Mouse (Mus musculus) liver, embryonic 16.5 days (tissue): Measurements from ENCODE around the gene Gm12184. TPM values are rescaled to one million over a fixed set of nuclear protein-coding genes. Genes with fewer than 3 reads are reported as not detected.

Experiments used
- ATAC-seq: fragments of 200-750 bp; cut with Nextera tagmentation; 2 replicates; pipeline ENCODE4 v1.8.0; 2017; ENCODE audit warnings: low read depth, mild to moderate bottlenecking, moderate number of reproducible peaks, moderate library complexity
- H3K27ac ChIP-seq: fragments of 300-500 bp; sonication (generic); 2 replicates; pipeline ENCODE4 v1.5.1; 2014; ENCODE audit warnings: mild to moderate bottlenecking, low read length
- H3K27me3 ChIP-seq: fragments of 300-500 bp; sonication (generic); 2 replicates; pipeline ENCODE4 v1.6.1; 2014; ENCODE audit warnings: low read depth, low read length, mixed read lengths; ENCODE audit not compliant: control insufficient read depth, insufficient read depth
- H3K36me3 ChIP-seq: fragments of 300-500 bp; sonication (generic); 2 replicates; pipeline ENCODE4 v1.6.1; 2014; ENCODE audit warnings: mild to moderate bottlenecking; ENCODE audit not compliant: control insufficient read depth, insufficient read depth
- H3K4me1 ChIP-seq: fragments of 300-500 bp; sonication (generic); 2 replicates; pipeline ENCODE4 v1.6.1; 2014; ENCODE audit warnings: low read depth, low read length, mixed read lengths; ENCODE audit not compliant: control insufficient read depth
- H3K4me2 ChIP-seq: fragments of 300-500 bp; sonication (generic); 2 replicates; pipeline ENCODE4 v1.6.1; 2014; ENCODE audit warnings: low read depth, low read length, mixed read lengths
- H3K4me3 ChIP-seq: fragments of 300-500 bp; sonication (generic); 2 replicates; pipeline ENCODE4 v1.5.1; 2014; ENCODE audit warnings: low read depth, mild to moderate bottlenecking, low read length
- H3K9ac ChIP-seq: fragments of 300-500 bp; sonication (generic); 2 replicates; pipeline ENCODE4 v1.6.1; 2014; ENCODE audit warnings: low read depth, low read length
- H3K9me3 ChIP-seq: fragments of 300-500 bp; sonication (generic); replicated peaks from 2 replicates; pipeline ENCODE4 v1.6.1; 2016; ENCODE audit warnings: low read length; ENCODE audit not compliant: control insufficient read depth
- WGBS: fragments of 180-500 bp; shearing (Covaris S2); extraction: QIAGEN DNeasy Blood & Tissue Kit; methylation state at CpG from one replicate; pipeline ENCODE4 v1.1.7; 2014; ENCODE audit not compliant: insufficient replicate concordance; 5-methylcytosine and 5-hydroxymethylcytosine counted together
- polyA plus RNA-seq: library from polyadenylated mRNA; unstranded; fragments of >200 nt; fragmentation: Nextera tagmentation; extraction: Ambion mirVana; gene quantifications from 2 replicates; pipeline ENCODE4 v1.2.1, GENCODE M21; 2015

Gene Gm12184
- polyA plus RNA-seq, 1 experiment from 2014 or later = 0.22 TPM

GRCm38 (mm10) chr11:48808737-48809433 lies 17.6 kb downstream of the Gm12184 start:
- peaks cover 61% of the 10 kb centered on the region for H3K36me3 ChIP-seq
- H3K9ac ChIP-seq = no peak overlapping the region
- H3K27me3 ChIP-seq = no peaks in the 10 kb centered on the region
- no peak overlapping the region for H3K4me2 ChIP-seq
- H3K9me3 ChIP-seq = no peaks in the 10 kb centered on the region
- ATAC-seq = no peak
- peaks cover 3% of the 10 kb centered on the region for H3K4me1 ChIP-seq
- H3K4me3 ChIP-seq = no peak overlapping the region
- H3K27ac ChIP-seq = peak overlapping the region; percentile 19; the same call in 1 of the 2 replicates
- WGBS = 73% methylated on average over 16 of the region's 16 CpGs

GRCm38 (mm10) chr11:48808304-48808646 lies 18.2 kb downstream of the Gm12184 start:
- no peaks in the 10 kb centered on the region for H3K27me3 ChIP-seq
- no peak for ATAC-seq

GRCm38 (mm10) chr11:48807563-48808303 lies 18.7 kb downstream of the Gm12184 start:
- H3K27me3 ChIP-seq = no peaks in the 10 kb centered on the region
- peaks cover 4% of the 10 kb centered on the region for H3K4me1 ChIP-seq
- H3K27ac ChIP-seq = no peak overlapping the region; the same call in 1 of the 2 replicates
- H3K9me3 ChIP-seq = no peaks in the 10 kb centered on the region
- H3K9ac ChIP-seq = no peak overlapping the region
- WGBS = 53% methylated on average over 14 of the region's 14 CpGs
- H3K36me3 ChIP-seq = peaks cover 72% of the 10 kb centered on the region
- H3K4me3 ChIP-seq = no peak overlapping the region
- 0 out of 2 replicates have a peak, but pooled peaks have one; percentile 14 for ATAC-seq
- H3K4me2 ChIP-seq = no peak overlapping the region

More at GRCm38 (mm10) chr11:48808304-48808646, 18.2 kb downstream of the Gm12184 start:
- H3K27ac ChIP-seq = no peak overlapping the region
- no peaks in the 10 kb centered on the region for H3K9me3 ChIP-seq
- peaks cover 67% of the 10 kb centered on the region for H3K36me3 ChIP-seq
- H3K4me1 ChIP-seq = no peaks in the 10 kb centered on the region; the same call in none of the 2 replicates
- no peak overlapping the region for H3K4me3 ChIP-seq
- no peak overlapping the region for H3K4me2 ChIP-seq
- no peak overlapping the region for H3K9ac ChIP-seq

- no peaks in the 10 kb centered on the region for H3K9me3 ChIP-seq
- peaks cover 74% of the 10 kb centered on the region for H3K36me3 ChIP-seq
- peak; percentile 18; the same call in 1 of the 2 replicates for ATAC-seq
- no peak overlapping the region for H3K4me2 ChIP-seq
- no peak overlapping the region for H3K4me3 ChIP-seq
- no peak overlapping the region for H3K27ac ChIP-seq
- no peaks in the 10 kb centered on the region for H3K27me3 ChIP-seq
- WGBS = 55% methylated on average over 21 of the region's 21 CpGs
- peaks cover 11% of the 10 kb centered on the region for H3K4me1 ChIP-seq
- no peak overlapping the region for H3K9ac ChIP-seq
Measured at GRCm38 (mm10) chr11:48806856-48807562, 19.4 kb downstream of the Gm12184 start.

GRCm38 (mm10) chr11:48804922-48805321 lies 21.5 kb downstream of the Gm12184 start:
- H3K36me3 ChIP-seq = peaks cover 77% of the 10 kb centered on the region
- no peaks in the 10 kb centered on the region for H3K27me3 ChIP-seq
- H3K9ac ChIP-seq = no peak overlapping the region
- no peak for ATAC-seq
- H3K4me3 ChIP-seq = no peak overlapping the region
- H3K9me3 ChIP-seq = no peaks in the 10 kb centered on the region
- H3K4me1 ChIP-seq = peaks cover 18% of the 10 kb centered on the region
- no peak overlapping the region for H3K27ac ChIP-seq
- 75% methylated on average over 2 of the region's 2 CpGs for WGBS
- no peak overlapping the region for H3K4me2 ChIP-seq

- Histone ChIP-seq H3K4me1 (peaks cover 18% of the 10 kb centered on the region), H3K27ac (no peak overlapping the region), H3K4me2 (no peak overlapping the region), H3K9ac (no peak overlapping the region), H3K4me3 (no peak overlapping the region), H3K27me3 (no peaks in the 10 kb centered on the region), H3K36me3 (peaks cover 71% of the 10 kb centered on the region), H3K9me3 (no peaks in the 10 kb centered on the region)
- no peak for ATAC-seq
- WGBS = 86% methylated on average over 2 of the region's 2 CpGs
Measured at GRCm38 (mm10) chr11:48803988-48804387, 22.5 kb downstream of the Gm12184 start.

- no peak for ATAC-seq
- H3K4me1 ChIP-seq = peaks cover 31% of the 10 kb centered on the region
- peak overlapping the region; percentile 74 for H3K4me2 ChIP-seq
- H3K9me3 ChIP-seq = no peaks in the 10 kb centered on the region
- H3K27me3 ChIP-seq = no peaks in the 10 kb centered on the region
- WGBS = 52% methylated on average over 17 of the region's 17 CpGs
- H3K36me3 ChIP-seq = peaks cover 59% of the 10 kb centered on the region
- H3K27ac ChIP-seq = peak overlapping the region; percentile 48; the same call in 1 of the 2 replicates
- peak overlapping the region; percentile 83 for H3K4me3 ChIP-seq
- H3K9ac ChIP-seq = peak overlapping the region; percentile 84
Measured at GRCm38 (mm10) chr11:48801831-48802772, 24.4 kb downstream of the Gm12184 start.

GRCm38 (mm10) chr11:48799921-48800701 lies 26.3 kb downstream of the Gm12184 start, which contains the start of gene Rack1:
TSS of gene Rack1 (plus strand) at chr11:48800332.
- Histone ChIP-seq H3K4me2 (peak within 1 kb of the TSS; percentile 74), H3K36me3 (peaks cover 39% of the 10 kb centered on the region), H3K4me3 (peak within 1 kb of the TSS; percentile 83), H3K9ac (peak within 1 kb of the TSS; percentile 84), H3K27me3 (no peaks in the 10 kb centered on the region), H3K27ac (peak within 1 kb of the TSS; percentile 97), H3K9me3 (no peaks in the 10 kb centered on the region), H3K4me1 (peaks cover 32% of the 10 kb centered on the region)
- WGBS = under 1% methylated on average over 47 of the region's 47 CpGs
- peak; percentile 81 for ATAC-seq
